8 mouse cellular contexts compared by ENCODE assay signal in the genomic region with DNA sequence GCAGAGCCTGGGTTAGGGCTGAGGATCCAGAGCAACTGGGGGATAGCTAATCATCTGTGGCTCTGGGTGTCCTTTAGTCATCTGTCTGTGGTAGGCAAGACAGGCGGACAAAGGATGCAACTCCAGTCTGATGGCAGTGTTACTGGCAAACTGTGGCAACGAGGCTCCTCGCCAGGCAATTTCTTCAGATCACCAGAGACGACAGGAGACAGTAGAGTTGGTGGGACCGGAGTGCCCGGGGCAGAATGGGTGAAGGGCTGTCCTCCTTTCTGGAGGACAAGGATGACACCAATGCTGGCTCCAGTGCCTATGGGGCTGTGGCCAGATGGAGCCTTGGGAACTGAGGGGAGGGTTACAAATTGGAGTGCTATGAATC. TPM values are rescaled to one million over a fixed set of nuclear protein-coding genes. Genes with fewer than 3 reads are reported as not detected.
DNase-seq lines count a peak whose midpoint lies in the region; ATAC-seq and TF ChIP-seq lines count a peak whose summit lies in the region.
"Not testable (repeated sequence)": the region's sequence is repeated elsewhere in the genome, so short reads cannot be mapped to it uniquely, and the experiment has no call there.

No protein-coding gene starts in this region.

- peak overlapping the region; percentile 70 for H3K27ac ChIP-seq in MEL (ENCODE audit: control insufficient read depth, low read depth, low read length)
- H3K27ac ChIP-seq in forebrain, postnatal 0 days (ENCODE audit: low read depth, low read length) = peak overlapping the region; percentile 69
- 0 out of 2 replicates have a peak overlapping the region, but pooled peaks have one; percentile 35 for H3K27ac ChIP-seq in heart, embryonic 16.5 days (ENCODE audit: low read length)
- H3K27ac ChIP-seq in kidney, embryonic 15.5 days = peak overlapping the region; percentile 95
- H3K27ac ChIP-seq in liver, embryonic 13.5 days = peak overlapping the region; percentile 93
- H3K27ac ChIP-seq in midbrain, embryonic 16.5 days (ENCODE audit: low read length) = peak overlapping the region; percentile 69
- H3K27ac ChIP-seq in stomach, embryonic 15.5 days = peak overlapping the region; percentile 96; the same call in 1 of the 2 replicates

- TF ChIP-seq EP300 in MEL (IDR thresholded peaks at IDR 0.05; ENCODE audit: low read depth in 1 of 2, low read length in 2 of 2) = not testable (repeated sequence)

- not testable (repeated sequence) for H3K4me2 ChIP-seq in forebrain, postnatal 0 days (ENCODE audit: low read depth); stomach, embryonic 15.5 days
- H3K4me2 ChIP-seq in heart, embryonic 16.5 days (ENCODE audit: low read depth, low read length) = peak overlapping the region; percentile 30; the same call in 1 of the 2 replicates
- peak overlapping the region; percentile 84 for H3K4me2 ChIP-seq in kidney, embryonic 15.5 days
- H3K4me2 ChIP-seq in liver, embryonic 13.5 days = peak overlapping the region; percentile 88
- H3K4me2 ChIP-seq in midbrain, embryonic 16.5 days (ENCODE audit: low read length) = 0 out of 2 replicates have a peak overlapping the region, but pooled peaks have one; percentile 14

- H3K9me3 ChIP-seq in MEL (replicated peaks; ENCODE audit: insufficient read depth, low read length); forebrain, postnatal 0 days (ENCODE audit: low read length); heart, embryonic 16.5 days (replicated peaks; ENCODE audit: control insufficient read depth, low read length); kidney, embryonic 15.5 days (replicated peaks); liver, embryonic 13.5 days (replicated peaks); midbrain, embryonic 16.5 days (replicated peaks; ENCODE audit: control insufficient read depth, low read length, poor library complexity, severe bottlenecking); stomach, embryonic 15.5 days: not testable (repeated sequence)

- H3K79me2 ChIP-seq in MEL (ENCODE audit: control insufficient read depth, insufficient read depth, low read length, poor library complexity) = peaks cover 18% of the 10 kb centered on the region

- H3K27me3 ChIP-seq in MEL (ENCODE audit: control insufficient read depth in 1 of 2, insufficient read depth in 2 of 2, low read length in 2 of 2); forebrain, postnatal 0 days (ENCODE audit: insufficient read depth, low read length); heart, embryonic 16.5 days (ENCODE audit: control insufficient read depth, insufficient read depth, low read length); kidney, embryonic 15.5 days; liver, embryonic 13.5 days; midbrain, embryonic 16.5 days (ENCODE audit: control insufficient read depth, insufficient read depth, low read depth, low read length); stomach, embryonic 15.5 days (replicated peaks): not testable (repeated sequence)

- not testable (repeated sequence) for H3K36me3 ChIP-seq in MEL (ENCODE audit: control insufficient read depth in 1 of 2, insufficient read depth in 2 of 2, low read length in 2 of 2); heart, embryonic 16.5 days (ENCODE audit: control insufficient read depth, insufficient read depth); midbrain, embryonic 16.5 days (ENCODE audit: control insufficient read depth, insufficient read depth, low read length); stomach, embryonic 15.5 days
- H3K36me3 ChIP-seq in forebrain, postnatal 0 days (ENCODE audit: insufficient read depth) = peaks cover 11% of the 10 kb centered on the region
- peaks cover 13% of the 10 kb centered on the region for H3K36me3 ChIP-seq in kidney, embryonic 15.5 days
- H3K36me3 ChIP-seq in liver, embryonic 13.5 days = peaks cover 10% of the 10 kb centered on the region

- not testable (repeated sequence) for ATAC-seq in forebrain, postnatal 0 days; heart, embryonic 16.5 days (replicated peaks; ENCODE audit: extremely low read depth, insufficient read depth, low FRiP score); kidney, embryonic 15.5 days (replicated peaks; ENCODE audit: low FRiP score); liver, embryonic 13.5 days (ENCODE audit: low read depth); midbrain, embryonic 16.5 days; stomach, embryonic 15.5 days (ENCODE audit: insufficient read depth, low FRiP score, low read depth)

- H3K4me1 ChIP-seq in MEL (ENCODE audit: control insufficient read depth in 1 of 2, insufficient read depth in 2 of 2, low read length in 2 of 2) = peaks cover 0 to 16% of the 10 kb centered on the region in 2 experiments; a peak in 2 of 4 replicates
- not testable (repeated sequence) for H3K4me1 ChIP-seq in forebrain, postnatal 0 days (ENCODE audit: insufficient read depth); midbrain, embryonic 16.5 days (ENCODE audit: control insufficient read depth, insufficient read depth, low read length); stomach, embryonic 15.5 days
- H3K4me1 ChIP-seq in heart, embryonic 16.5 days (ENCODE audit: control insufficient read depth, insufficient read depth, low read length) = peaks cover 11% of the 10 kb centered on the region
- peaks cover 18% of the 10 kb centered on the region for H3K4me1 ChIP-seq in kidney, embryonic 15.5 days
- peaks cover 28% of the 10 kb centered on the region for H3K4me1 ChIP-seq in liver, embryonic 13.5 days (replicated peaks)

- DNase-seq in MEL (ENCODE audit: low read depth, low spot score) = peak; percentile 53
- DNase-seq in cerebellum, postnatal 14 days = peak; percentile 60 to 67
- DNase-seq in forebrain, postnatal 0 days = peak; percentile 38
- DNase-seq in liver, embryonic 13.5 days = not testable (repeated sequence)

- 65% methylated on average over 6 of the region's 6 CpGs for WGBS in forebrain, postnatal 0 days
- WGBS in heart, embryonic 16.5 days = 62% methylated on average over 6 of the region's 6 CpGs
- 66% methylated on average over 6 of the region's 6 CpGs for WGBS in kidney, embryonic 15.5 days
- 60% methylated on average over 6 of the region's 6 CpGs for WGBS in liver, embryonic 13.5 days (ENCODE audit: insufficient replicate concordance)
- WGBS in midbrain, embryonic 16.5 days = 62% methylated on average over 6 of the region's 6 CpGs
- 62% methylated on average over 6 of the region's 6 CpGs for WGBS in stomach, embryonic 15.5 days

- TF ChIP-seq CTCF in MEL (IDR thresholded peaks at IDR 0.05 in 2 of 3, conservative IDR thresholded peaks at IDR 0.05 in 1 of 3; ENCODE audit: control insufficient read depth in 1 of 3, insufficient read depth in 1 of 3, low read depth in 2 of 3, low read length in 3 of 3, poor library complexity in 1 of 3, severe bottlenecking in 1 of 3); forebrain, postnatal 0 days (IDR thresholded peaks at IDR 0.05; ENCODE audit: low read depth): not testable (repeated sequence)

- H3K4me3 ChIP-seq in MEL (ENCODE audit: control insufficient read depth in 1 of 2, insufficient read depth in 1 of 2, low read depth in 2 of 2, low read length in 2 of 2) = peak overlapping the region; percentile 27 to 47
- H3K4me3 ChIP-seq in forebrain, postnatal 0 days (ENCODE audit: low read depth, low read length); heart, embryonic 16.5 days (ENCODE audit: low read length); midbrain, embryonic 16.5 days (ENCODE audit: low read depth, low read length); stomach, embryonic 15.5 days (replicated peaks): not testable (repeated sequence)
- H3K4me3 ChIP-seq in kidney, embryonic 15.5 days (replicated peaks) = peak overlapping the region; percentile 75; the same call in 1 of the 2 replicates
- peak overlapping the region; percentile 81; the same call in 1 of the 2 replicates for H3K4me3 ChIP-seq in liver, embryonic 13.5 days (replicated peaks)

- TF ChIP-seq RAD21 in MEL (IDR thresholded peaks at IDR 0.05; ENCODE audit: low read depth, low read length) = not testable (repeated sequence)

- H3K9ac ChIP-seq in MEL (ENCODE audit: control insufficient read depth, low read depth, low read length, poor library complexity, severe bottlenecking) = peak overlapping the region; percentile 72
- H3K9ac ChIP-seq in forebrain, postnatal 0 days; heart, embryonic 16.5 days (ENCODE audit: low read length); kidney, embryonic 15.5 days; midbrain, embryonic 16.5 days (ENCODE audit: low read depth, low read length); stomach, embryonic 15.5 days: not testable (repeated sequence)
- H3K9ac ChIP-seq in liver, embryonic 13.5 days = peak overlapping the region; percentile 54; the same call in 1 of the 2 replicates

- TF ChIP-seq POLR2A in MEL (IDR thresholded peaks at IDR 0.05; ENCODE audit: control insufficient read depth in 1 of 2, insufficient read depth in 1 of 2, low read depth in 1 of 2, low read length in 2 of 2, poor library complexity in 1 of 2) = not testable (repeated sequence)

RNA-seq across cellular contexts. Expression of a gene that starts 0.6 kb away (rescaled TPM):
- total RNA-seq in MEL (2012; rRNA removed) = 6,649 and 6,931 TPM in 2 replicates
- polyA plus RNA-seq in MEL (2012; ENCODE audit: insufficient read depth in 1 of 2, insufficient read length in 2 of 2, low read depth in 1 of 2, low replicate concordance in 2 of 2, missing spikeins in 1 of 2) = over 10,000 TPM in 1 of 2 experiments, 100 to 1,000 TPM in 1; 274 to 10,905 TPM
- 877 and 1,605 TPM in 2 replicates for total RNA-seq in forebrain, postnatal 0 days (2014; rRNA removed)
- 2,439 and 3,234 TPM in 2 replicates for polyA plus RNA-seq in forebrain, postnatal 0 days (2015; fragmentation: Nextera tagmentation; extraction: Ambion mirVana)
- 1,776 and 2,205 TPM in 2 replicates for polyA plus RNA-seq in heart, embryonic 16.5 days (2015; fragmentation: Nextera tagmentation; extraction: Ambion mirVana)
- 4,214 and 4,446 TPM in 2 replicates for polyA plus RNA-seq in kidney, embryonic 15.5 days (2015; fragmentation: Nextera tagmentation; extraction: Ambion mirVana)
- 2,776 and 3,150 TPM in 2 replicates for polyA plus RNA-seq in liver, embryonic 13.5 days (2015; fragmentation: Nextera tagmentation; extraction: Ambion mirVana)
- polyA plus RNA-seq in midbrain, embryonic 16.5 days (2015; fragmentation: Nextera tagmentation; extraction: Ambion mirVana) = 1,924 and 2,018 TPM in 2 replicates
- polyA plus RNA-seq in stomach, embryonic 15.5 days (2015; fragmentation: Nextera tagmentation; extraction: Ambion mirVana) = 3,689 and 3,942 TPM in 2 replicates

RNA-seq across cellular contexts. Expression of a gene that starts 2.1 kb away (rescaled TPM):
- 14.2 and 14.6 TPM in 2 replicates for total RNA-seq in MEL (2012; rRNA removed)
- 10 to 100 TPM in 1 of 2 experiments, not detected in 1; 17.3 TPM for polyA plus RNA-seq in MEL (2012; ENCODE audit: insufficient read depth in 1 of 2, insufficient read length in 2 of 2, low read depth in 1 of 2, low replicate concordance in 2 of 2, missing spikeins in 1 of 2)
- 15.0 and 20.6 TPM in 2 replicates for total RNA-seq in forebrain, postnatal 0 days (2014; rRNA removed)
- polyA plus RNA-seq in forebrain, postnatal 0 days (2015; fragmentation: Nextera tagmentation; extraction: Ambion mirVana) = 12.7 and 12.8 TPM in 2 replicates
- 8.4 and 9.5 TPM in 2 replicates for polyA plus RNA-seq in heart, embryonic 16.5 days (2015; fragmentation: Nextera tagmentation; extraction: Ambion mirVana)
- polyA plus RNA-seq in kidney, embryonic 15.5 days (2015; fragmentation: Nextera tagmentation; extraction: Ambion mirVana) = 16.2 and 17.7 TPM in 2 replicates
- polyA plus RNA-seq in liver, embryonic 13.5 days (2015; fragmentation: Nextera tagmentation; extraction: Ambion mirVana) = 6.2 and 7.1 TPM in 2 replicates
- polyA plus RNA-seq in midbrain, embryonic 16.5 days (2015; fragmentation: Nextera tagmentation; extraction: Ambion mirVana) = 17.8 and 19.7 TPM in 2 replicates
- polyA plus RNA-seq in stomach, embryonic 15.5 days (2015; fragmentation: Nextera tagmentation; extraction: Ambion mirVana) = 12.1 and 12.4 TPM in 2 replicates

RNA-seq across cellular contexts. Expression of a gene that starts 16.1 kb away (rescaled TPM):
- 232 and 235 TPM in 2 replicates for total RNA-seq in MEL (2012; rRNA removed)
- polyA plus RNA-seq in MEL (2012; ENCODE audit: insufficient read depth in 1 of 2, insufficient read length in 2 of 2, low read depth in 1 of 2, low replicate concordance in 2 of 2, missing spikeins in 1 of 2) = 100 to 1,000 TPM; 298 to 663 TPM
- total RNA-seq in forebrain, postnatal 0 days (2014; rRNA removed) = 119 and 122 TPM in 2 replicates
- polyA plus RNA-seq in forebrain, postnatal 0 days (2015; fragmentation: Nextera tagmentation; extraction: Ambion mirVana) = 128 and 135 TPM in 2 replicates
- 125 and 150 TPM in 2 replicates for polyA plus RNA-seq in heart, embryonic 16.5 days (2015; fragmentation: Nextera tagmentation; extraction: Ambion mirVana)
- polyA plus RNA-seq in kidney, embryonic 15.5 days (2015; fragmentation: Nextera tagmentation; extraction: Ambion mirVana) = 205 and 207 TPM in 2 replicates
- 207 and 228 TPM in 2 replicates for polyA plus RNA-seq in liver, embryonic 13.5 days (2015; fragmentation: Nextera tagmentation; extraction: Ambion mirVana)
- 124 and 125 TPM in 2 replicates for polyA plus RNA-seq in midbrain, embryonic 16.5 days (2015; fragmentation: Nextera tagmentation; extraction: Ambion mirVana)
- polyA plus RNA-seq in stomach, embryonic 15.5 days (2015; fragmentation: Nextera tagmentation; extraction: Ambion mirVana) = 213 and 215 TPM in 2 replicates

RNA-seq across cellular contexts. Expression of a gene that starts 24.0 kb away (rescaled TPM):
- total RNA-seq in MEL (2012; rRNA removed) = 35.1 and 35.9 TPM in 2 replicates
- 10 to 100 TPM; 53.4 to 57.0 TPM for polyA plus RNA-seq in MEL (2012; ENCODE audit: insufficient read depth in 1 of 2, insufficient read length in 2 of 2, low read depth in 1 of 2, low replicate concordance in 2 of 2, missing spikeins in 1 of 2)
- total RNA-seq in forebrain, postnatal 0 days (2014; rRNA removed) = 9.9 and 14.8 TPM in 2 replicates
- 4.4 and 5.3 TPM in 2 replicates for polyA plus RNA-seq in forebrain, postnatal 0 days (2015; fragmentation: Nextera tagmentation; extraction: Ambion mirVana)
- polyA plus RNA-seq in heart, embryonic 16.5 days (2015; fragmentation: Nextera tagmentation; extraction: Ambion mirVana) = 22.5 and 25.7 TPM in 2 replicates
- polyA plus RNA-seq in kidney, embryonic 15.5 days (2015; fragmentation: Nextera tagmentation; extraction: Ambion mirVana) = 19.4 and 22.8 TPM in 2 replicates
- polyA plus RNA-seq in liver, embryonic 13.5 days (2015; fragmentation: Nextera tagmentation; extraction: Ambion mirVana) = 9.9 and 10.6 TPM in 2 replicates
- polyA plus RNA-seq in midbrain, embryonic 16.5 days (2015; fragmentation: Nextera tagmentation; extraction: Ambion mirVana) = 8.8 and 8.9 TPM in 2 replicates
- polyA plus RNA-seq in stomach, embryonic 15.5 days (2015; fragmentation: Nextera tagmentation; extraction: Ambion mirVana) = 28.8 and 32.1 TPM in 2 replicates

RNA-seq across cellular contexts. Expression of a gene that starts 39.8 kb away (rescaled TPM):
- total RNA-seq in MEL (2012; rRNA removed) = 0.39 and 0.42 TPM in 2 replicates
- under 1 TPM in 1 of 2 experiments, not detected in 1; 0.29 TPM for polyA plus RNA-seq in MEL (2012; ENCODE audit: insufficient read depth in 1 of 2, insufficient read length in 2 of 2, low read depth in 1 of 2, low replicate concordance in 2 of 2, missing spikeins in 1 of 2)
- total RNA-seq in forebrain, postnatal 0 days (2014; rRNA removed) = 1.3 and 1.4 TPM in 2 replicates
- polyA plus RNA-seq in forebrain, postnatal 0 days (2015; fragmentation: Nextera tagmentation; extraction: Ambion mirVana) = 0.41 and 0.68 TPM in 2 replicates
- 3.9 and 5.4 TPM in 2 replicates for polyA plus RNA-seq in heart, embryonic 16.5 days (2015; fragmentation: Nextera tagmentation; extraction: Ambion mirVana)
- polyA plus RNA-seq in kidney, embryonic 15.5 days (2015; fragmentation: Nextera tagmentation; extraction: Ambion mirVana) = 9.7 and 10.7 TPM in 2 replicates
- 1.2 and 1.9 TPM in 2 replicates for polyA plus RNA-seq in liver, embryonic 13.5 days (2015; fragmentation: Nextera tagmentation; extraction: Ambion mirVana)
- 0.41 and 0.47 TPM in 2 replicates for polyA plus RNA-seq in midbrain, embryonic 16.5 days (2015; fragmentation: Nextera tagmentation; extraction: Ambion mirVana)
- 24.0 and 27.6 TPM in 2 replicates for polyA plus RNA-seq in stomach, embryonic 15.5 days (2015; fragmentation: Nextera tagmentation; extraction: Ambion mirVana)

Comparison
In these comparisons a context has a peak if more than half of its experiments do, and no peak if none do; other contexts are left out.
1. H3K27ac ChIP-seq: peak in every context shown above with its lines; median percentile 96 in stomach, embryonic 15.5 days; 95 in kidney, embryonic 15.5 days; 93 in liver, embryonic 13.5 days; 70 in MEL; 69 in forebrain, postnatal 0 days; 69 in midbrain, embryonic 16.5 days; 35 in heart, embryonic 16.5 days.